Mouse (Mus musculus): ENCODE data around the gene Gm5767.

The Gm5767 gene

GRCm38 (mm10) chr16:8670041-8671035 lies 10.2 kb upstream of the Gm5767 start:
- DNase-seq (ENCODE audit: low spot score in 2 of 2) = no peak

DNA sequence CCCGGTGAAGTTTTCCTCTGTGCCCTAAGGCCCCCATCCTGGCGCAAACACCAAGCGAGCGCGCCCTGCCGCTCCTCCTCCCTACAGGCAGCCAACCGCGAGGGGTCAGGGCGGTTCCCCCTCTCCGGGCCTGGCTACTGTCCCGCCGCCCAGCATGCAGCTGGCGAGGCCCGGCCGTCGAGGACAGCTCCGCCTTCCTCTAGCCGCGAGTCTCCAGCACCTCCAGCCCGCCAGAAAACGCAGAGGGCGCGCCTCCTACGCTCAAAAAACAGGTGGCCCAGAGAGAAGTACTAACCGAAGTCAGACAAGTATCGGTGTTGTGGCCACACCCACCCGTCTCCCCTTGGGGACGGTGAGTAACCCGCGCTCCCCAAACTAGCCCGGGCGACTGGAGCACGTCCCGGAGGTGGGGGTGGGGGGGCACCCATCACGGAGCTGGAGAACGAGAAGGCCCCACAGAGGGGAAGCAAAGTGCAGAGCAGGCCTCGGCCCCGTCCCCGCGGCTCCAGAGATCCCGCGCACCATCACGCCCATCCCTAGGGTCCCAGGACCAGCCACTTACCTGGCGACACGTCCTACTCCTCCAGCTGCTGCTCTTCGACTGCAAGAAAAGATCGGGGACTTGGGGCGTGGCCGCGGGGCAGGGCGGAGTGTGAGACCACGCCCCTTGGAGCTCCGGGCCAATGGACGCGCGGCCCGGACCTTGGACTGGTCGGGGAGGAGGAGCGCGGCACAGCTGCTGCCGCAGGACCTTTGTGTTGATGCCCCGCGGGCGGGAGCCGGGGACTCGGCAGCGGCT lies 8.8 kb upstream of the Gm5767 start, which contains the start of gene Carhsp1:
Carhsp1 (minus strand) TSS at position 605 of the 799 bp plus-strand sequence.
- peak; percentile 98 to 99 for DNase-seq (ENCODE audit: low spot score in 2 of 2)

- DNase-seq (ENCODE audit: low spot score in 2 of 2) = no peak
Observed at GRCm38 (mm10) chr16:8672350-8672687, 8.3 kb upstream of the Gm5767 start.

- DNase-seq (ENCODE audit: low spot score in 2 of 2) = no peak
Observed at GRCm38 (mm10) chr16:8672811-8673210, 7.8 kb upstream of the Gm5767 start.

DNA sequence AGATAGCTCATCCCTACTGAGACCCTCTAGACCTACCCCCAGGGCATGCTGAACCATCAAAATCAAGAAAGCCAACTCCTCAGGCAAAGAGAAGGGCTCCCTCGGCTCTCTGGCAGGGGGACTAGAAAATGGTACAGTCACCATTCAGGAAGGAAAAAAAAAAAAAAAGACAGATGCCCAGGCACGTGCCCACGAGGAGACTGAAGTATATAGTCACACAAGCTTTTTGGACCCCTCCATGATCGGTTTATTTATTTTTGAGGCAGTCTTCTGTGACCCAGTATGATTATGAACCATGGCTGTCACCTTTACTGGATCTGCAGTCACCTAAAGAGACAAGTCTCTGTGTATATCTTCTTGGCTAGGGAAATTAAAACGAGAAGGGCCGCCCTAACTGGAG lies 7.2 kb upstream of the Gm5767 start:
- no peak for DNase-seq (ENCODE audit: low spot score in 2 of 2)

- DNase-seq (ENCODE audit: low spot score in 2 of 2) = peak; percentile 70 to 84
Observed at GRCm38 (mm10) chr16:8674165-8674564, 6.4 kb upstream of the Gm5767 start.

DNA sequence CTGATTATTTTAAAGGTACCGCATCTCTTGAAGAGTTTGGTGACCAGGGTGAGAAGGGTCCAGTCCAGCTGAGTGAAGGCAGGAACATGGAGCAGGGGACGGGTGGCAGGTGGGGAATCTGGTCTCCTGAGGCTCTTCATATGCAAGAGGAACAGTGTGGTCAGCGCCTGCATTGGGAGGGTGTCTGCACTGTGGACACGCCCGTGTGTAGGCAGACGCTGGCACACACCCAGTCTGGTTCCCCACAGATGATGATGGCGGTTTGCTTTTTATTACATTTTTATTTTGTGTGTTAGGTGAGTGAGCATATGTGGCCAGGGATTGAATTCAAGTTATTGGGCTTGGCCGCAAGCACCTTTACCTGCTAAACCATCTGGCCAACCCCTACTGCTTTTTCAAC lies 5.0 kb upstream of the Gm5767 start:
- DNase-seq (ENCODE audit: low spot score in 2 of 2) = peak in 1 of 2 experiments; percentile 71

DNA sequence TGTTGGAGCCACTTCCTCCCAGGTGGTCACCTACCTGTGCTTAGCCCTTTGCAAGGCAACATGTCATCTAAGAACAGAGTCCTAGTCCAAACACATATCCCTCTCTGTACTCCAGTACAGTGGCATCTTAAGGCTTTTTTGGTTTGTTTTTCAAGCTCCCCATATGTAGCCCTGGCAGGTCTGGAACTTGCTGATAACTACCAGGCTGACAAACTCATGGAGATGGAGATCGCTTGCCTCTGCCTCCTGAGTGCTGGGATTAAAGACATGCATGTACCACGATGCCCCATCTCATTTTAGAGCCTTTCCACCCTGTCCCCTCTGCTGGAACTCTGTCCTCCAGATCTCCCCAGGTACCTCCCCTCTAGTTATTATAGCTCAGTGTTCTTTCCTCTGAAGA lies 4.3 kb upstream of the Gm5767 start:
- peak in 1 of 2 experiments; percentile 52 for DNase-seq (ENCODE audit: low spot score in 2 of 2)

- DNase-seq (ENCODE audit: low spot score in 2 of 2) = peak; percentile 80 to 88
Observed at GRCm38 (mm10) chr16:8676800-8677199, 3.8 kb upstream of the Gm5767 start.

DNA sequence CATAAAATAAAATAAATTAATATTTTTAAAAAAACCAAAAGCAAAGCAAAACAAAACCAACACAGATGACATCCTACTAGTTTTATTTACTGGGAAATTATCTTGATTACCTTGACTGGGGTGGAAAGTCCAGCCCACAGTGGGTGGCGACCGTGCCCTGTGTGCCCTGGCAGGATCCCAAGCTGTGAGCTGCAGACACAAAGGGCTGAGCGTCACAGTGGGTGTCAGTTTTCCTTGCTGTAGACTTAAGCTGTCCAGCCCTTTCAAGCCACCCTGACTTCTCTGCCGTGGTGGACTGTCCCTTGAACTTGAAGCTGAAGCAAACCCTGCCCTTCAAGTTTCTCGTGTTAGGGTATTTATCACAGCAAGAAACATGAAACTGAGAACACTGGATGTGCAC lies 2.5 kb upstream of the Gm5767 start:
- DNase-seq (ENCODE audit: low spot score in 2 of 2) = peak; percentile 74 to 82

DNA sequence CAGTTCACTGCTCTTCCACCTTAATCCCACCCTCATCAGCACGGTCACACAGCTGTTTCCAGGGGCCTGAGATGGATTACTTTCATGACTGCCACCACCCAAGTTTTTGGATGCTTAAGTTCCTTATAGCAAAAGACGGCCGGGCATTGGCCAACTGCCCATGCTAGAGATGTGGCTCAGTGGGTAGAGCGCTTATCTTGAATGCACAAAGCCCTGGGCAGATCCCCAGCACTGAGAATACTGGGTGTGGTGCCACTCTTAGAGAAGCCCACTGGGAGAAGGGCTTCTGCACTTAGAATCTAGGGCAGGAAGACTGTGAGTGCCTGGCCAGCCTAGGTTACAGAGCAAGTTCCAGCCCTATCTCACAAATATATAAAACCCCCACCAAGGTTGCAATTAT lies 1.9 kb upstream of the Gm5767 start:
- peak; percentile 82 for DNase-seq (ENCODE audit: low spot score in 2 of 2)

DNA sequence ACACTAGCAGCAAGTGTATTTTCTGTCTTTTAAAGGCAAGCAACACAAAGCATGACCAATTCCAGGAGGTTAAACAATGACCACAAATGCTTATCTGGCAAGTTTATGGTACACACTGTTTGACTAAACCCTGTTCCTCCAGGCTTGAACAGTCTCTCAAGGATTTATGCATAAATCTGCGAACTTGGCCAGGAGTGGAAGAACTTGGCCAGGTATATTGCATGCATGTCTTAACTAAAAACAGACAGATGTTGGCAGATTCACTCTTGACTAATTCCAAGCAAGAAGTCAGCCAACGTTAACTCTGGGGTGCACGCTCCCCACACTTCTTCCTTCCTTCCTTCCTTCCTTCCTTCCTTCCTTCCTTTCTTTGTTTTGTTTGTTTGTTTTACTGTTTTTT lies 790 bp upstream of the Gm5767 start:
- DNase-seq (ENCODE audit: low spot score in 2 of 2) = no peak

GRCm38 (mm10) chr16:8685087-8685486 lies 4.5 kb downstream of the Gm5767 start:
- no peak for DNase-seq (ENCODE audit: low spot score in 2 of 2)

- peak; percentile 90 to 94 for DNase-seq (ENCODE audit: low spot score in 2 of 2)
Observed at GRCm38 (mm10) chr16:8686121-8686870, 5.7 kb downstream of the Gm5767 start.

DNA sequence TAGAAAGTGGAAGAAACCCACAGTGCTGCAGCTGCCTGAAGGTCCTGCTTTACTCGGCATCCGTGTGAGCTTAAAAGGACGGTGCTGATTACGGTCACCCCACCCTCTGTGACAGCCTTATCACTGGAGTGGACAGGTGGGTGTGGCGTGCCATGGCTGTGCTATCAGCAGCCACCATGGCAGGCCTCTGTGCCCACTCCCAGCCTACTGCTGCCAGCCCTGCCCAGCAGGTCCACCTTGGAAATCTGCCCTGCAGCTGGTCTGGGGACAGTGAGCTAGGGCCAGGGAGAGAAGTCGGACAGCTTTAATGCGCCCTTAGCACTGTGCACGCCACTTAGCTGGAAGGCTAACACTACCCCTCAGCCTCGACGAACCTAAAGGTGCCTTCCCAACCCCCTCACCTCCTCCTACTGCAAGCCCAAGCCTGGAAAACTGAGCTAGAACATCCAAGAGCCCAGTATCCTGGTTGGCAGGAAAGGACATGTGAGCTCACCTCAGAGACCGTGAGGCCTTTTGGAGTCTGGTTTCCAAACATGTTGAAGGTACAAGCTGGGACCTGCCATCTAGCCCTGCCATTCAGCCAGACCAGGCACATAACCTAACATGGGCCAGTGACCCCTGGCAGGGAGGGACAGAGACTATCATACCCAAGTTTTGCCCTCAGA lies 6.4 kb downstream of the Gm5767 start:
- DNase-seq (ENCODE audit: low spot score in 2 of 2) = peak; percentile 88

DNA sequence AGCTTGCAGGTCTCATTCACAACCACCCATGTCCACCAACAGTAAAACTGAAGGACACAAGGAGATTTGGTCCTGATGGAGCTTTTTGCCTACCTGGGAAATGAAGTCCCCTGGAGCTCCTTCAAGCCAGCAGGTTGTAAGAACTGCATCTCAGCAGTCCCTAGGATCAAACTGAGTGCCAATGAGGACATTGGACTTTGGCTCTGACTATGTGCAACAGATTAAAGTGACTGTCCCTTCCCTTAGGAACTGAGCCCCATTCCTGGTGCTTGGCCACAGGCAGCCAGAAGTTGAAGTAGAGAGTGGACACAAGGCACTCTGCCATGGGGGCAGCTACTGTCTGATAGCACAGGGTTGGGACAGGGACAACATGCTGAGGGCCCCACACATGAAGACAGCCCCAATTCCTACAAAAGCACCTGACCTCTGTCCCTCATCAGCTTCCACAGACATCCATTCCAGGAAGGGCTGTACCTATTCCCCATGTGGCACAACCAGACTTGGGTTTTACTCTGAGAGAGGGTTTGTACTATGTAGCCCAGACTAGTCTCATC lies 7.1 kb downstream of the Gm5767 start:
- peak in 1 of 2 experiments; percentile 71 for DNase-seq (ENCODE audit: low spot score in 2 of 2)

DNA sequence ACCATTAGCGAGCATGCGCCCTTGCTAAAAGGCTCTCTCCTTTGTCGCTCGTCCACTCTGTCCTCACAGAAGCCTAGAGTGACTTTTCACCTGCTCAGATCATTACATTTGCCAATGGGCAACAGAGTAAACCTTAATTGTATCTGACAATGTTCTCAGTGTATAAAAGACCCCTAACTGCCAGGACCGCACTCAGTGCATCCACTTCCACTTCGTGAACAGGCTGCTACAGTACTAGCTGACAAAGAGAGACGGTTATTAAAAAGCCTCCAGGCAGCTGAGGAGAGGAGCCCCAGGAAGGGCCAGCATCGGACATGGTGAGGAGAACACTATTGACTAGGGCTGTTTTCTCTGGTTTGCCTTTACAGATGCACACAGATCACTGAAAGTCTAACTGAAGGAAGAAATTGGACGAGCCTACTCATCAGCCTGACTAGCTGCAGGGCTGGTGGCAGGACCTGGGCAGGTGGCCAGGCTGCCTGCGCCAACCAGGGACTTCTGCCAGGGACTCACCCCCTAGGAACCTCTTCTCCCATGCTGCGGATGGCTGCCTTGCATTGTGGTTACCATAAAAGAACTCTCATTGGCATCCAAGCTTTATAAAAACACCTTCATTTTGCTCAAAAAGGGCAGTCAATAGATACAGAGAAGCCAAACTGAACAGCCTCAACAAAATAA lies 9.5 kb downstream of the Gm5767 start:
- DNase-seq (ENCODE audit: low spot score in 2 of 2) = no peak

DNA sequence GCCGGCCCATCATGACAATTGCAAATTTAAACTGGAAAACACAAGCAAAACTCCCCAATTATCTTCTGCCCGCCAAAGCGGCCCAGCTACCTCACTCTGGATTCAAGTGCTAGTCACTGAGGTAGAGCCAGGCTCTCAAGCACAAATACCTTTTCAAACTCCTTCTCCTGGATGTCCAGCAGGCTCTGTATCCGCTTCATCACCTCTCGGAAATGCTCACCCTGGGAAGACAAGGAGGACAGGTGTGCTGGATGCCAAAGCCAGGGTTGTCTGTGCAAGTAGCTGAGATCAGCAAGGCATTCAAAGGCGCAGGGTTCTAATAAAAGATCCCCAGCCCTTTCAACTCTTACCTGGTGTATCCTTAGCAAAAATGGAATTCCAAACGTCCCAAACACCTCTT lies 10.6 kb downstream of the Gm5767 start:
- DNase-seq (ENCODE audit: low spot score in 2 of 2) = no peak

GRCm38 (mm10) chr16:8699556-8699955 lies 19.0 kb downstream of the Gm5767 start:
- DNase-seq (ENCODE audit: low spot score in 2 of 2) = no peak

- DNase-seq (ENCODE audit: low spot score in 2 of 2) = no peak
Observed at GRCm38 (mm10) chr16:8700586-8700985, 20.0 kb downstream of the Gm5767 start.

Measured in spleen, postnatal 4 days (tissue).